Mouse (Mus musculus) stomach, postnatal 0 days (tissue): ENCODE data around the gene Osbpl8. TPM values are rescaled to one million over a fixed set of nuclear protein-coding genes. Genes with fewer than 3 reads are reported as not detected.

Experiments used
- ATAC-seq: fragments of 200-750 bp; cut with Nextera tagmentation; 2 replicates; pipeline ENCODE4 v1.8.0; 2017; ENCODE audit not compliant: low FRiP score, low TSS enrichment
- DNase-seq: peaks from one replicate; pipeline ENCODE4 v3.0.0-alpha.2; 2016; ENCODE audit warnings: low spot score
- H3K27ac ChIP-seq: fragments of 300-500 bp; sonication (generic); replicated peaks from 2 replicates; pipeline ENCODE4 v1.5.1; 2014; ENCODE audit warnings: mild to moderate bottlenecking, control low read depth
- H3K27me3 ChIP-seq: fragments of 300-500 bp; sonication (generic); 2 replicates; pipeline ENCODE4 v1.6.1; 2014; ENCODE audit warnings: low read length; ENCODE audit not compliant: control insufficient read depth, insufficient read depth
- H3K36me3 ChIP-seq: fragments of 300-500 bp; sonication (generic); 2 replicates; pipeline ENCODE4 v1.6.1; 2014; ENCODE audit warnings: low read length, mixed read lengths; ENCODE audit not compliant: control insufficient read depth, insufficient read depth
- H3K4me1 ChIP-seq: fragments of 300-500 bp; sonication (generic); replicated peaks from 2 replicates; pipeline ENCODE4 v1.6.1; 2014; ENCODE audit warnings: antibody characterized with exemption; ENCODE audit not compliant: control insufficient read depth, insufficient read depth
- H3K4me2 ChIP-seq: fragments of 300-500 bp; sonication (generic); replicated peaks from 2 replicates; pipeline ENCODE4 v1.6.1; 2014; ENCODE audit warnings: low read depth, mild to moderate bottlenecking, control low read depth, moderate library complexity
- H3K4me3 ChIP-seq: fragments of 300-500 bp; sonication (generic); 2 replicates; pipeline ENCODE4 v1.5.1; 2014; ENCODE audit warnings: low read depth, low read length, control low read depth
- H3K9ac ChIP-seq: fragments of 300-500 bp; sonication (generic); 2 replicates; pipeline ENCODE4 v1.6.1; 2014; ENCODE audit warnings: mild to moderate bottlenecking, low read length, control low read depth, mixed read lengths
- H3K9me3 ChIP-seq: fragments of 300-500 bp; sonication (generic); 2 replicates; pipeline ENCODE4 v1.6.1; 2016; ENCODE audit warnings: low read length; ENCODE audit not compliant: control insufficient read depth
- CTCF ChIP-seq: IDR thresholded peaks from 2 replicates; pipeline ENCODE4 v1.5.1; 2016; ENCODE audit warnings: antibody characterized with exemption, low read depth, mild to moderate bottlenecking, moderate library complexity
- EP300 ChIP-seq: optimal IDR thresholded peaks from 2 replicates; pipeline ENCODE3; 2016; ENCODE audit warnings: antibody characterized with exemption
- WGBS: fragments of 180-500 bp; shearing (Covaris S2); extraction: QIAGEN DNeasy Blood & Tissue Kit; methylation state at CpG from one replicate; pipeline ENCODE4 v1.1.7; 2014; 5-methylcytosine and 5-hydroxymethylcytosine counted together
- polyA plus RNA-seq: library from polyadenylated mRNA; unstranded; fragments of >200 nt; fragmentation: Nextera tagmentation; extraction: Ambion mirVana; gene quantifications from 2 replicates; pipeline ENCODE4 v1.2.1, GENCODE M21; 2015

Gene Osbpl8
- polyA plus RNA-seq, 1 experiment from 2014 or later, result 5.1 TPM

DNA sequence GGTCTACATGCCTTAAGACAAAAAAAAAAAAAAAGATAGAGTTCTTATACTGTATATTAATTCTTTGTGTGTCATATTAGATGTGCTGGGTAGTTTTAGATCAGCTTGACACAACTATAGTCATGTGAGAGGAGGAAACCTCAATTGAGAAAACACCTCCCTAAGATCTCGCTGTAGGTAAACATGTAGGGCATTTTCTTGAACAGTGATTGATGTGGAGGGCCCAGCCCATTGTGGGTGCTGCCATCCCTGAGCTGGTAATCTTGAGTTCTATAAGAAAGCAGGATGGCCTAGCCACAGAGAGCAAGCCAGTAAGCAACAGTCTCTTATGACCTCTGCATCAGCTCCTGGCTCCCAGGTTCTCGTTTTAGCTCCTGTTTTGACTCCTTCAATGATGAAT is 50.1 kb downstream of the Osbpl8 start:
- no peaks in the 10 kb centered on the region for H3K9me3 ChIP-seq
- H3K9ac ChIP-seq, result no peak overlapping the region
- no peak overlapping the region for H3K4me3 ChIP-seq
- H3K27me3 ChIP-seq, result no peaks in the 10 kb centered on the region
- no peak overlapping the region for H3K4me2 ChIP-seq
- ATAC-seq (no peak), DNase-seq (no peak)
- H3K27ac ChIP-seq, result no peak overlapping the region
- H3K36me3 ChIP-seq, result no peaks in the 10 kb centered on the region
- no peak for TF ChIP-seq EP300
- TF ChIP-seq CTCF, result no peak
- no peaks in the 10 kb centered on the region for H3K4me1 ChIP-seq
- WGBS, result 39% methylated on average over 2 of the region's 2 CpGs

DNA sequence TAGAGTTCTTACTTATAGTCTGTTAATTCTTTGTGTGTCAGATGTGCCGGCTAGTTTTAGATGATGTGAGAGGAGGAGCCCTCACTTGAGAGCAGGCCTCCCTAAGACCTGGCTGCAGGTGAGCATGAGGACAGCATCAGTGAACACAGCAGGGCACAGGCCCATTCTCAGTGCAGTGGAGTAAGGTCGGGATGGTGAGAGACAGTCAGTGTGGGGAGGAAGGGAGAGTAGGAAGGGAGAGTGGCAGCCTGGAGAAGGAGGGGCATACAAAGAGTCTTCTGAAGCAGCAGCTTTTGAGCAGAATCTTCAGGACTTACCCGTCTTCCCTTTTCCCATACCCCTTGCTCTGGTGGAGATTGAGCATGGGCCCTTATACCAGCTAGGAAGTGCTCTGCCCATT is 51.0 kb downstream of the Osbpl8 start:
- Histone ChIP-seq H3K9ac (no peak overlapping the region), H3K4me2 (no peak overlapping the region), H3K9me3 (no peaks in the 10 kb centered on the region), H3K36me3 (no peaks in the 10 kb centered on the region), H3K4me3 (no peak overlapping the region), H3K4me1 (no peaks in the 10 kb centered on the region), H3K27me3 (no peaks in the 10 kb centered on the region), H3K27ac (no peak overlapping the region)
- no peak for TF ChIP-seq EP300
- no peak for TF ChIP-seq CTCF
- ATAC-seq (no peak), DNase-seq (no peak)
- 60% methylated on average over 3 of the region's 3 CpGs for WGBS

DNA sequence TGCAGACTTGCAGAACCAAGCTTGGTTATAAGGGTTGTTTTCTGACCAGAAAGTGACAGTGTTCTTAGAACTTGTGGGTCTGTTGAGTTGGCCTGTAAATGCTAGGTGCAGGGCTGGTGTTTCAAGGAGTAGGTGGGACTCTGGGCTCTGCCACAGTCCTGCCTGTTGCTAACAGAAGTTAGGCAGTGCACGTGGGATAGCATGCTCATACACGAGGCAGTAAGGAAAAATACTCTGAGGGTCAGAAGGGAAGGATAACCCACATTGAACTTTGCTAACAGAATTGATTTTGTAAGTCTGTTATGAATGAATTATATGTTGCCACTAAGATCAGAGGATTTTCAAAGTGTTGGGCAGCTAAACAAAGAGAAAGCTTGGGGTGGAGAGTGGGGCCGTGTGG is 51.6 kb downstream of the Osbpl8 start:
- 58% methylated on average over 3 of the region's 3 CpGs for WGBS
- no peaks in the 10 kb centered on the region for H3K36me3 ChIP-seq

DNA sequence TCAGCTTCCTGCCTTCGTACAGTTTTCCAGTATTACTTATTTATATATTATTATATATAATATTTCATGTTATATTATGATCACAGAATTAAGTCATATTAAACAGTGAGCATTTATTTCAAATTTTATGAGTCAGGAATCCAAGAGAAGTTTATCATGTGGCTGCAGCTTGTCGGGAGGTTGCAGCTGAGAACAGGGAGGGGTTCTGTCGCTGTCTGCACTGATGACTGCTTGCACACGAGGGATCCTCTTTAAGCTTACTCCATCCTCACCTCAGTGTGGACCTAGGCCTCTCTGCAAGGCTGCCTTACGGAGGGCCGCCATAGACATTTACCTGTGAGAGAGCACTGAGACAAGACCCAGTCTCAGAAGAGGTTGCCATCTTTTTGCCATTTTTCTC is 58.0 kb downstream of the Osbpl8 start:
- Histone ChIP-seq H3K4me1 (no peaks in the 10 kb centered on the region), H3K9ac (no peak overlapping the region), H3K4me3 (no peak overlapping the region), H3K27ac (no peak overlapping the region), H3K27me3 (no peaks in the 10 kb centered on the region), H3K4me2 (no peak overlapping the region), H3K36me3 (no peaks in the 10 kb centered on the region), H3K9me3 (no peaks in the 10 kb centered on the region)
- 62% methylated on average over 6 of the region's 6 CpGs for WGBS
- no peak for DNase-seq
- ATAC-seq, result no peak
- TF ChIP-seq CTCF, result no peak
- no peak for TF ChIP-seq EP300

More for the DNA sequence above, 51.6 kb downstream of the Osbpl8 start:
- Histone ChIP-seq H3K9me3 (no peaks in the 10 kb centered on the region), H3K4me2 (no peak overlapping the region), H3K27ac (no peak overlapping the region), H3K4me3 (no peak overlapping the region), H3K4me1 (no peaks in the 10 kb centered on the region), H3K9ac (no peak overlapping the region), H3K27me3 (no peaks in the 10 kb centered on the region)
- no peak for TF ChIP-seq EP300
- TF ChIP-seq CTCF, result no peak
- ATAC-seq (no peak), DNase-seq (no peak)

DNA sequence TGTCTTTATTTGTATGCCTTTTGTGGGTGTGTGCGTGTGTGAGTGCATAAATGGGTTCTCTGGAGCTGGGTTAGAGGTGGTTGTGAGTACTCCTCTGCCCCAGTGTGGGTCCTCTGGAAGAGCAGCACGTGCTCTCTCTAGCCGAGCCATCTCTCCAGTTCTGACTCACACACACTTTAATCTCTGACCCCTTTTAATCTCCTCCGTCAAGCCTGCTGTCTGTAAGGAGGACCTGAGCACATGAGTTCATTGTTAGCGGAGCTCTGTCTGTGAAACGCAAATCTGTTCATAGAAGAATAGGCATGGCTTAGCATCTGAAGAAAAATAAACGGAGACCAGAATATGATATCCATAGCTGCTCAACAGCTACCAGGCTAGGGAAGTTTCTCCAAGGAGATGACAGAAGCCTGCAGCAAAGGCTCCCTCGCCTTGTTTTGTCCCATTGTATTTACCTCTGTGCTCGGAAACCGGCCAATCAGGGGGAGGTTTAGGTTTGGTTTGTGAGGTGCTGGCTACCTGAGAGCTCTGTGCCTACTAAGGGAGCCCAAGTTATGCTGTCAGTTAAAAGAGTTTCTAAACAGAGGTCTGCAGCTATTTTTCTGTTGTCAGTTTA is 58.8 kb downstream of the Osbpl8 start:
- no peak for TF ChIP-seq CTCF
- TF ChIP-seq EP300, result no peak
- WGBS, result 29% methylated on average over 10 of the region's 10 CpGs
- no peak for ATAC-seq

DNA sequence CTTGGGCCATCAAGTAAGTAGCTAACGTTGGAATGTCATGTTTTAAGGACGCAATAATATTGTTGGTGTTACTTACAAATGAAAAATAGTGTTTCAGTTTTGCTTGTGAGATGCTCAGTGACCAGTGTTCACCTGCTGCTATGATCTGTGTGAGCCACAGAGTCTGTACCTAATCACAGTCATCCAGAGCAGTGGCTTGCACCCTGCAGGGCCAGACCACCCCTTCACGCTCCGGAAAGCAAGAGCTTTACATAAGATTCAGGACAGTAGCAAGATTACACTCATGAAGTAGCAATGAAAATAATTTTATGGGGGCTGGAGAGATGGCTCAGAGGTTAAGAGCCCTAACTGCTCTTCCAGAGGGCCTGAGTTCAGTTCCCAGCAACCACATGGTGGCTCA is 60.1 kb downstream of the Osbpl8 start:
- H3K4me2 ChIP-seq, result no peak overlapping the region
- no peaks in the 10 kb centered on the region for H3K27me3 ChIP-seq
- H3K36me3 ChIP-seq, result no peaks in the 10 kb centered on the region
- H3K4me1 ChIP-seq, result no peaks in the 10 kb centered on the region
- H3K9ac ChIP-seq, result no peak overlapping the region
- no peaks in the 10 kb centered on the region for H3K9me3 ChIP-seq
- ATAC-seq, result no peak
- TF ChIP-seq EP300 (no peak), CTCF (no peak)
- no peak for DNase-seq
- no peak overlapping the region for H3K4me3 ChIP-seq
- H3K27ac ChIP-seq, result no peak overlapping the region
- 83% methylated on average over 4 of the region's 4 CpGs for WGBS

More for the DNA sequence above, 58.8 kb downstream of the Osbpl8 start:
- Histone ChIP-seq H3K27ac (no peak overlapping the region), H3K27me3 (no peaks in the 10 kb centered on the region), H3K4me3 (no peak overlapping the region), H3K4me1 (no peaks in the 10 kb centered on the region), H3K36me3 (no peaks in the 10 kb centered on the region), H3K9ac (no peak overlapping the region), H3K4me2 (no peak overlapping the region), H3K9me3 (no peaks in the 10 kb centered on the region)
- no peak for DNase-seq
